Mouse (Mus musculus): ENCODE data around the gene Ptms. TPM values are rescaled to one million over a fixed set of nuclear protein-coding genes. Genes with fewer than 3 reads are reported as not detected.

Gene Ptms
- polyA plus RNA-seq, 1 experiment from 2014 or later: 399 TPM

- no peak overlapping the region for H3K27ac ChIP-seq
- 5% methylated on average over 32 of the region's 32 CpGs for WGBS
- peaks cover 16% of the 10 kb centered on the region for H3K4me1 ChIP-seq (replicated peaks; ENCODE audit: insufficient read depth, low read length)
- no peaks in the 10 kb centered on the region for H3K27me3 ChIP-seq (ENCODE audit: insufficient read depth, low read length)
- no peaks in the 10 kb centered on the region for H3K9me3 ChIP-seq (replicated peaks; ENCODE audit: low read length)
- DNase-seq (ENCODE audit: low spot score) (no peak), ATAC-seq (replicated peaks; ENCODE audit: low FRiP score, low read depth) (0 out of 2 replicates have a peak, but pooled peaks have one; percentile 15)
- H3K36me3 ChIP-seq (ENCODE audit: insufficient read depth, low read length): peaks cover 19% of the 10 kb centered on the region
- H3K4me3 ChIP-seq (replicated peaks; ENCODE audit: low read depth, low read length): no peak overlapping the region
- H3K9ac ChIP-seq (ENCODE audit: low read depth, low read length): 0 out of 2 replicates have a peak overlapping the region, but pooled peaks have one; percentile 1
- peak overlapping the region; percentile 37 for H3K4me2 ChIP-seq (ENCODE audit: low read length)
- no peak for TF ChIP-seq CTCF (IDR thresholded peaks at IDR 0.05; ENCODE audit: low read depth)
These were observed 9.9 kb downstream of the Ptms start for GRCm38 (mm10) chr6:124910032-124910431.

- Histone ChIP-seq H3K27me3 (ENCODE audit: insufficient read depth, low read length) (no peaks in the 10 kb centered on the region), H3K27ac (no peak overlapping the region), H3K9me3 (replicated peaks; ENCODE audit: low read length) (no peaks in the 10 kb centered on the region), H3K4me1 (replicated peaks; ENCODE audit: insufficient read depth, low read length) (peaks cover 14% of the 10 kb centered on the region), H3K4me3 (replicated peaks; ENCODE audit: low read depth, low read length) (no peak overlapping the region), H3K9ac (ENCODE audit: low read depth, low read length) (no peak overlapping the region), H3K36me3 (ENCODE audit: insufficient read depth, low read length) (0 out of 2 replicates have a peak, but pooled peaks cover 3% of the 10 kb centered on the region), H3K4me2 (ENCODE audit: low read length) (no peak overlapping the region)
- ATAC-seq (replicated peaks; ENCODE audit: low FRiP score, low read depth) (no peak), DNase-seq (ENCODE audit: low spot score) (no peak)
- no peak for TF ChIP-seq CTCF (IDR thresholded peaks at IDR 0.05; ENCODE audit: low read depth)
- 63% methylated on average over 1 of the region's 1 CpGs for WGBS
These were observed 12.1 kb downstream of the Ptms start for GRCm38 (mm10) chr6:124907767-124908166.

DNA sequence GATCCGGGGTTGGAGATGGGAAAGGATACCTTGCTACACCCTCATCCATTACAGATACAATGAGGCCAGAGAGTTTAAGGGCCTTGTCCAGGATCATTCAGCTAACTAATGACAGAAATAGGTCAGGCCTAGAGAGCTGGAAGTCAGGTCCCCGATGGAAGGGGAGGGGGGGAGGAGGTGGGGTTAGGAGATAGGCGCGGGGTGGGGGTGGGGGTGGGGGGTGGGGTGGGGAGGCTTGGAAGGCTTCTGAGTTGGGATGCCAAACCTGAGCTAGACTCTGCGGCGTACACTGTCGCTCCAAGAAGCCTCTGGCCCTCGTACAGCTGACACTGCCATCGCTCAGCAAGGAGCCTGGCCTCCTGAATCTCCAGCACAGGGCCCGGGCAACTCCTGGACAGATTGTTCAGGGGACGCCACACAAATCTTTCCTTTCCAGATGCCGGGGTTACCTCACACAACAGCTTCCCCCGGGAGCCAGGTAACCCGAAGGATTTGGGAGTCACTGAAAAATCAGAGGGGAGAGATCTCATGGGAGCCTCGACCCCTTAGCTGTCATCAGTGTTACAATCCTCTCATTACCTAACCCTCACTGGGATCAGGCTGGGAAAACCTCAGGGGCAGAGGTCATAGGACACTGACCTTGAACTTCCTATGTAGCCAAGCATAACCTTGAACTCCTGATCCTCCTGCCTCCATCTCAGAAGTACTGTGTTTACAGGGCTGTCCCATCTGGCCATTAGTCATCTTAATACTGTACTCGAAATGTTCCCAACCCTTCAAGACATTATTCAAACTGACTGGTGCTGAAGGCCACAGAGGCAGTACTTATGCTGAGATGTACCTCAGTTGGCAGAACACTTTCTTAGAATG, 14.7 kb downstream of the Ptms start:
- DNase-seq (ENCODE audit: low spot score) (no peak), ATAC-seq (replicated peaks; ENCODE audit: low FRiP score, low read depth) (no peak)
- Histone ChIP-seq H3K9me3 (replicated peaks; ENCODE audit: low read length) (no peaks in the 10 kb centered on the region), H3K4me3 (replicated peaks; ENCODE audit: low read depth, low read length) (peak overlapping the region; percentile 48; the same call in 1 of the 2 replicates), H3K4me2 (ENCODE audit: low read length) (peak overlapping the region; percentile 70; the same call in 1 of the 2 replicates), H3K27ac (peak overlapping the region; percentile 97), H3K4me1 (replicated peaks; ENCODE audit: insufficient read depth, low read length) (peaks cover 12% of the 10 kb centered on the region), H3K27me3 (ENCODE audit: insufficient read depth, low read length) (no peaks in the 10 kb centered on the region), H3K36me3 (ENCODE audit: insufficient read depth, low read length) (no peaks in the 10 kb centered on the region), H3K9ac (ENCODE audit: low read depth, low read length) (peak overlapping the region; percentile 66)
- 45% methylated on average over 14 of the region's 16 CpGs for WGBS
- TF ChIP-seq CTCF (IDR thresholded peaks at IDR 0.05; ENCODE audit: low read depth): no peak

GRCm38 (mm10) chr6:124904161-124904981, 15.5 kb downstream of the Ptms start:
- H3K9me3 ChIP-seq (replicated peaks; ENCODE audit: low read length): no peaks in the 10 kb centered on the region
- H3K4me2 ChIP-seq (ENCODE audit: low read length): peak overlapping the region; percentile 70
- 0 out of 2 replicates have a peak, but pooled peaks cover 5% of the 10 kb centered on the region for H3K4me1 ChIP-seq (replicated peaks; ENCODE audit: insufficient read depth, low read length)
- H3K36me3 ChIP-seq (ENCODE audit: insufficient read depth, low read length): no peaks in the 10 kb centered on the region
- 8% methylated on average over 24 of the region's 24 CpGs for WGBS
- peak overlapping the region; percentile 66 for H3K9ac ChIP-seq (ENCODE audit: low read depth, low read length)
- peak overlapping the region; percentile 97 for H3K27ac ChIP-seq
- peak overlapping the region; percentile 48 for H3K4me3 ChIP-seq (replicated peaks; ENCODE audit: low read depth, low read length)
- peak; percentile 71 for ATAC-seq (replicated peaks; ENCODE audit: low FRiP score, low read depth)
- H3K27me3 ChIP-seq (ENCODE audit: insufficient read depth, low read length): no peaks in the 10 kb centered on the region
- peak; percentile 77 for TF ChIP-seq CTCF (IDR thresholded peaks at IDR 0.05; ENCODE audit: low read depth)
- peak; percentile 98 for DNase-seq (ENCODE audit: low spot score)

- H3K4me2 ChIP-seq (ENCODE audit: low read length): peak overlapping the region; percentile 70
- peak; percentile 98 for TF ChIP-seq CTCF (IDR thresholded peaks at IDR 0.05; ENCODE audit: low read depth)
- H3K36me3 ChIP-seq (ENCODE audit: insufficient read depth, low read length): no peaks in the 10 kb centered on the region
- H3K9me3 ChIP-seq (replicated peaks; ENCODE audit: low read length): no peaks in the 10 kb centered on the region
- peak overlapping the region; percentile 66 for H3K9ac ChIP-seq (ENCODE audit: low read depth, low read length)
- H3K4me1 ChIP-seq (replicated peaks; ENCODE audit: insufficient read depth, low read length): 0 out of 2 replicates have a peak, but pooled peaks cover 5% of the 10 kb centered on the region
- H3K27ac ChIP-seq: peak overlapping the region; percentile 97
- DNase-seq (ENCODE audit: low spot score) (peak; percentile 97), ATAC-seq (replicated peaks; ENCODE audit: low FRiP score, low read depth) (peak; percentile 83)
- H3K27me3 ChIP-seq (ENCODE audit: insufficient read depth, low read length): no peaks in the 10 kb centered on the region
- WGBS: under 1% methylated on average over 23 of the region's 23 CpGs
- peak overlapping the region; percentile 48 for H3K4me3 ChIP-seq (replicated peaks; ENCODE audit: low read depth, low read length)
These were observed 16.2 kb downstream of the Ptms start for GRCm38 (mm10) chr6:124903580-124904151.

GRCm38 (mm10) chr6:124901851-124902250, 18.1 kb downstream of the Ptms start:
- ATAC-seq (replicated peaks; ENCODE audit: low FRiP score, low read depth) (no peak), DNase-seq (ENCODE audit: low spot score) (no peak)
- Histone ChIP-seq H3K4me1 (replicated peaks; ENCODE audit: insufficient read depth, low read length) (0 out of 2 replicates have a peak, but pooled peaks cover 5% of the 10 kb centered on the region), H3K4me3 (replicated peaks; ENCODE audit: low read depth, low read length) (no peak overlapping the region), H3K27ac (no peak overlapping the region), H3K27me3 (ENCODE audit: insufficient read depth, low read length) (no peaks in the 10 kb centered on the region), H3K9ac (ENCODE audit: low read depth, low read length) (no peak overlapping the region), H3K4me2 (ENCODE audit: low read length) (no peak overlapping the region), H3K36me3 (ENCODE audit: insufficient read depth, low read length) (no peaks in the 10 kb centered on the region), H3K9me3 (replicated peaks; ENCODE audit: low read length) (no peaks in the 10 kb centered on the region)
- TF ChIP-seq CTCF (IDR thresholded peaks at IDR 0.05; ENCODE audit: low read depth): no peak

Measured in kidney, postnatal 0 days (tissue).